In genomic region chr1:170700496-170701027, GRCm38 (mm10) we compare ENCODE assay signal across 17 mouse cellular contexts.
"Had no signal": no experiment of that assay in that cellular context is flagged by ENCODE, and none has a peak within 500 bp of the region (broad histone marks: within the 10 kb centered on the region; RNA-seq: fewer than 3 reads in every experiment).

No protein-coding gene starts in this region.

- H3K27me3 ChIP-seq: limb, embryonic 15.5 days; liver, embryonic 12.5 days; midbrain, embryonic 12.5 days had no signal

- H3K27ac ChIP-seq: left cerebral cortex, adult 2 months; liver, embryonic 12.5 days; midbrain, embryonic 12.5 days had no signal

- H3K4me1 ChIP-seq: liver, embryonic 12.5 days had no signal

- H3K4me2 ChIP-seq: limb, embryonic 15.5 days; liver, embryonic 12.5 days; lung, embryonic 14.5 days; midbrain, embryonic 12.5 days had no signal

- H3K9ac ChIP-seq: limb, embryonic 15.5 days; liver, embryonic 12.5 days; lung, embryonic 14.5 days; midbrain, embryonic 12.5 days had no signal

- H3K9me3 ChIP-seq: limb, embryonic 15.5 days; liver, embryonic 12.5 days; midbrain, embryonic 12.5 days had no signal

- ATAC-seq: liver, embryonic 12.5 days; midbrain, embryonic 16.5 days had no signal

- DNase-seq: kidney, adult 18-20 months; kidney, postnatal 10 days; kidney, postnatal 4 days; lung, embryonic 14.5 days; lung, postnatal 10 days; lung, postnatal 4 days; retina, postnatal 1 day; right cerebral cortex, postnatal 4 days; spleen, adult 18-20 months; thymus, adult 2 months; thymus, postnatal 25 days had no signal

- H3K4me3 ChIP-seq: left cerebral cortex, adult 2 months; limb, embryonic 15.5 days; liver, embryonic 12.5 days; megakaryocyte, embryonic 14.5 days; midbrain, embryonic 12.5 days had no signal

- H3K36me3 ChIP-seq: limb, embryonic 15.5 days; liver, embryonic 12.5 days; midbrain, embryonic 12.5 days had no signal
